Mouse (Mus musculus) cerebellum, postnatal 4 days (tissue): ENCODE measurements around the gene Fam69b.
A peak's percentile ranks its signal among the peaks of the same experiment; 100 is the strongest.

ENCODE experiments used
- DNase-seq, 2 experiments: peaks; one replicate each; pipeline ENCODE4 v3.0.0; 2022; ENCODE audit warnings: low spot score in 2 of 2, mixed read lengths in 1 of 2

Fam69b gene

DNA sequence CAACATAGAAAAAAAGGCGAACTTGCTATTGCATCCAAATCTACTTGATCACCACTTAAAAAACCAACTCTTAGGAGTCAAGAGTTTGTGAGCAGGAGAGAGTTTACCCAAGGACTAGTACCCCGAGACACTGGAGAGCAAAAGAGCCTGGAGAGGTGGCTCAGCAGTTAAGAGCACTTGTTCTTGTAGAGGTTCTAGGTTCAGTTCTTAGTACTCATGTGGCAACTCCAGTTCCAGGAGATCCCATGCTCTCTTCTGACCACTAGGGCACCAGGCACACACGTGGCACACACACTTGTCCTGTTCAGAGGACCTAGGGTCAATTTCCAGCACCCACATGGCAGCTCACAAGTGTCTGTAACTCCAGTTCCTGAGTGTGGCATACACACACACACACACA, 2.2 kb upstream of the Fam69b start:
- DNase-seq, result no peak

DNA sequence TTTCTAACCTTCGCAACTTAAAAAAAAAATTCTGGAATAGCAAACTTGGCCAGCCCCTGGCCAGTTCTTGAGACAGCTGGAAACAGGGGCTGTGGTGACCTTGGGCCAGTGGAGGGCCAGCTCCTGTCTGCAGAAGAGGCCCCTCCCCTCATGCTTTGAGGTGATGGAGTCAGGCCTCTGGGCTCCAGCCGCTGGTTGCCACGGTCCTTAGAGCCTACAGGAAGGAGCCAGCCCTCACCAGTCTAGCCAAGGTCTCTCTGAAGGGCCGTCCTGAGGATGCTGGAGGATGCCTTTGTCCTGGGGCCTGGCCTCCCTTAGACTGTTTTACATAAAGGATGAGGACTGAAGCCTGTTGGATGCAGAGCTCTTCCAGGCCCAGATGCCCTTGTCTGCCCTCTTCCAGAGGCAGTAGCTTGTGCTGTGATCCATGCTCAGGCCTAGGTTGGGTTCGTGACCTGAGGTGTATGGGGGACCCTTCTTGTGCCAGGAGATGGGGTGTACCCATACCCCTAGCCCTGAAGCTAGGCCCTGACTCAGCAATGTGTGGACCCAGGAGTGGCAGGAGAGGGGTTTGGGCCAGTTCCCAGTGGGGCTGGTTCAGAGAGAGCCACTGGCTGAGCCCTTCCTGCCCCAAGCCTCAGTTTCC, 658 bp downstream of the Fam69b start:
- DNase-seq, result no peak

GRCm38 (mm10) chr2:26632541-26633395, 4.5 kb downstream of the Fam69b start:
- no peak for DNase-seq

GRCm38 (mm10) chr2:26633953-26634530, 5.8 kb downstream of the Fam69b start:
- DNase-seq, result no peak

- no peak for DNase-seq
Measured at GRCm38 (mm10) chr2:26634629-26635488, 6.6 kb downstream of the Fam69b start.

DNA sequence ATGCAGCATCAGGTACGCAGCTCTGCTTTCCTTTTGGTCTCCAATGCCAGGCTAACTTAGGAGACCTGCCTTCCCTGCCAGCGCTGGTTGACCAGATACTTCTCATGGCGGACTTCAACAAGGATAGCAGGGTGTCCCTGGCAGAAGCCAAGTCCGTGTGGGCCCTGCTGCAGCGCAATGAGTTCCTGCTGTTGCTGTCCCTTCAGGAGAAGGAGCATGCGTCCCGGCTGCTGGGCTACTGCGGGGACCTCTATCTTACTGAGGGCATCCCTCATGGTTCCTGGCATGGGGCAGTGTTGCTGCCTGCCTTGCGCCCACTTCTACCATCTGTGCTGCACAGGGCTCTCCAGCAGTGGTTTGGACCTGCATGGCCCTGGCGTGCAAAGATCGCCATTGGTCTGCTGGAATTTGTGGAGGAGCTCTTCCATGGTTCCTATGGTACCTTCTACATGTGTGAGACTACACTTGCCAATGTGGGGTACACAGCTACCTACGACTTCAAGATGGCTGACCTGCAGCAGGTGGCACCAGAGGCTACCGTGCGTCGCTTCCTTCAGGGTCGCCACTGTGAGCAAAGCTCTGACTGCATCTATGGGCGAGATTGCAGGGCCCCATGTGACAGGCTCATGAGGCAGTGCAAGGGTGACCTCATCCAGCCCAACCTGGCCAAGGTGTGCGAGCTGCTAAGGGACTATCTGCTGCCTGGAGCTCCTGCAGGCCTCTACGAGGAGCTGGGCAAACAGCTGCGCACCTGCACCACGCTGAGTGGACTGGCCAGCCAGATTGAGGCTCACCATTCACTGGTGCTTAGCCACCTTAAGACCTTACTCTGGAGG, 7.5 kb downstream of the Fam69b start:
- DNase-seq, result no peak

GRCm38 (mm10) chr2:26636325-26636635, 8.0 kb downstream of the Fam69b start:
- no peak for DNase-seq

GRCm38 (mm10) chr2:26637316-26637932, 9.2 kb downstream of the Fam69b start:
- DNase-seq, result no peak

- DNase-seq, result no peak
Measured at GRCm38 (mm10) chr2:26638039-26638438, 9.8 kb downstream of the Fam69b start.

GRCm38 (mm10) chr2:26638572-26638971, 10.3 kb downstream of the Fam69b start:
- no peak for DNase-seq

- no peak for DNase-seq
Measured at GRCm38 (mm10) chr2:26639083-26639482, 10.8 kb downstream of the Fam69b start.

DNA sequence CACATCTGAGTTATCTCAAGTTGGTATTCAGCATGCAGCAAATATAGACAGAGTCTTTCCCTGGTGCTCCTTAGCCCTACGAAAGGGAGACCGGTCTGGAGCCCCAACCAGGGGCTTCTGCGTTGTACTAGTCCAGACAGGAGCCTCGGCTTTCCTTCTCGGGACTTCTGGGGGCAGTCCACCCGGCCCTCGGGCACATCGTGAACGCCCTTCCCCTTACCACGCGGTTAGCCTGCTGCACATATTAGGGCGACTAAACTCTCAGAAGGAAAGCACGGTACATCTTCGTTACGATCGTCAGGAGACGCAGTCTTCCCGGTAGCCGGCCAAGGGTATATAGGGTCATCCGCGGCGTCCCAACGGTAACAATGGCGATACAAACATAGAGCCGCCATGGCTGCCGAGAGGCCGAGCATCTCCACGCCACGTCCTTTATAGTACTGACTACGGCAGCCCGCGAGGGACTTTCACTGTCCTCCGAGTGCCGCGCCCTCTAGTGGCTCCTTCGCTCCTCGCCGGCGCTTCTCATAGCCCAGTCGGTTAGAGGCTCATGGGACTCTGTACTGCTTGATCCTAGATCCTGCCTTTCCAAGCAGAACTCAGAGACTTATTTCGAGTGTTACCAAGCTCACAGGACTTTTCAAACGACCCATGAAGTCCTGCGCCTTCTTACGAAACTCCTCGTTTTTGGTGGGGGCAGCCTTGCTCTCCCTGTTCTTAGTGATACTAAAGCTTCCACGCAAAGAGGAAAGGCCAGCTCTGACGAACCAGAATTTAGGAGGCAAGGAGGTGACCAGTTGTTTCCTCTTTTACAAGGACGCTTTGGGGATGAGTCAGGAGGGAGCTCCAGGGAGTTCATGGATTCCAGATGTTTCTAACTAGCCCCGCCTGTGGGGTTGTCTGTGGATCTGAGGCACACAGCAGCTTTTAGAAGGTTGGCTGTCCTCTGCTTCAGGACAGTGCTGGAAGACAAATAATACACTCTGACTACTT, 11.9 kb downstream of the Fam69b start:
- DNase-seq, result peak; percentile 100

DNA sequence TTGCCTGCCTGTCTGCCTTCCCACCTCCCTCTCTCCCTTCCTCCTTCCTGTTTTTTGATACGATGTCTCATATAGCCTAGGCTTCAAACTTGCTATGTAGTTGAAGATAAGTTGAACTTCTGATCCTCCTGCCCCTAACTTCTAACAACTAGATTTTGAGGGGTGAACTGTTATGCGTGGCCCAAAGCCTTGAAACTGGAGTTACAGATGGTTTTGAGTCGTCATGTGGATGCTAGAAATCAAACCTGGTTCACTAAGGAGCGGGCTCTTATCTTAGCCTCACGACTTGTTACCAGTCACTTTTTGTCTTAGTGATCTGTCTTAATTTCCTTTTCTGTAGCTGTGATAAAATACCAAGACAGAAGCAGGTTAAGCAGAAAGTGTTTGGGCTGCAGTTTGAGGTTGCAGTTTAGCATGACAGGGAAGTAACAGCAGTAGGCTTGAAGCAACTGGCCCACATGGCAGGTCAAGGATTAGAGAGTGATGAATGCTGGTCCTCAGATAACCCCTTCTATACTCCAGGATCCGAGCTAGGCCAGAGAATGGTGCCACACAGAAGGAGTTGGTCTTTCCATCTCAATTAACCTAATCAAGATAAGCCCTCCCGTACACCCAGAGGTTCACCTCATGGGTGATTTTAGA, 12.9 kb downstream of the Fam69b start:
- DNase-seq, result no peak

DNA sequence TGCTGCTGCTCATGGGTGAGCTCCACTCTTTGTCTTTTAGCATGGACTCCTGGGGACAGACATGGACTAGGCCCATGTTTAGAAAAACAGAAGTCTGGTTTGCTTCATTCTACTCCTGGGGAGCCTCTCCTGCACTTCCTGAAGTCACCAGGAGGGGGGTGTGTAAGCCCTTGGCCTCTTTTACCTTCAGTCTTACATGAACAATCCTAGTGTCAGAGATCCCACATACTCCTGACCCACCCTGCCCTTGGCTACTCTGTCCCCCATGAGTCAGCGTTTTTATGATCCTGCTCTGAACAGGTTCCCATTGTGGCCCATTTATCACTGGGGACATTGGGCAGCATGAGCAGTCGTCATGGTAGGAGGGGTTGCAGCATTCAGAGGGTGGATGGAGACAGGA, 15.7 kb downstream of the Fam69b start:
- DNase-seq, result no peak

GRCm38 (mm10) chr2:26646643-26647293, 18.5 kb downstream of the Fam69b start:
- DNase-seq, result peak in 1 of 2 experiments; percentile 77

DNA sequence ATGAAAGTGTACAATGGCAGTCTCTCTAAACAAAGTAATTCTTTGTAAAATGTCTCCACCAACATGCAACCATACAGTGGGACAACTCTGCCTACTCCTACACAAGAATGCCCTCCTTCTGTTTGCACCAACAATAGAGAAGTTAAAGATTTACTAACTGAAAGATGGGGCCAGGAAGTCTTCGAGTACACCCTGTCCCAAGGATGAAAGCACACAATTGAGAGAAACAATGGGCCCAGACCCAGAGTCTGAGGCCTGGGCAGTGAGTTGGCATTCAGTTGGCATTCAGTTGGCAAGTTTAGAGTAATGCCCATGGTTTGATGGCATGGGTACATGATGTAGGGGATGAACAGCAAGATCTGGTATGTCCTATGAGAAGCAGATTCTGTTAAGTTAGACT, 26.4 kb downstream of the Fam69b start:
- DNase-seq, result no peak

- no peak for DNase-seq
Measured at GRCm38 (mm10) chr2:26657426-26657825, 29.2 kb downstream of the Fam69b start.

DNA sequence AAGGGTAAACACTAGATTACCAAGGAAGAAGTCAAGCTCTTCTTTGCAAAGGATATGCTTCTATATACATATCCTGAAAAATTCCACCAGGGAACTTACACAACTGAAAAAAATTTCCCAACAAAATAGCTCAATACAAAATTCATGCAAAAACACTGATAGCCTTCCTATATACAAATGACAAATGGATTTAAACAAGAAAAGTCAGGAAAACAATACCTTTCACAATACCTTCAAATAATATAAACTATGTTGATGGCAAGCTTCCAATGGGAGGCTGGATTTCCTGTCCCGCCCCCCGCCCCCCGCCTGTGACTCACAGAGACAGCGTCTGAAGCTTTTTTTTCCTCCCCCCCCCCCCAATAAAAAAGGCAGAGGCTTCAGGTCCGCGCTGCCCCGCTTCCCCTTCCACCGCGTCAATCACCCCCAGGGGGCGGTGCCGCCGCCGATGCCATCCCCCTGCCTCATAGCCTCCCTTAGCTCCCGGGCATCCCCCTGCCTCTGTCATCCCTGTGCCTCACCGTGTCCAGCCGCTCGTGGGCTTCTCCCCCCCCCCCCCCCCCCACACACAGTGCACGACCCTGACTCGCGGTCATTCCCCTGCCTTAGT, 33.0 kb downstream of the Fam69b start:
- DNase-seq, result no peak
